Mouse (Mus musculus): Measurements from ENCODE around the gene Tmc1. TPM values are rescaled to one million over a fixed set of nuclear protein-coding genes. Genes with fewer than 3 reads are reported as not detected.

Gene Tmc1
- polyA plus RNA-seq, 1 experiment: not detected

GRCm38 (mm10) chr19:20915151-20915550 is 38.9 kb downstream of the Tmc1 start:
- H3K27me3 ChIP-seq (ENCODE audit: control insufficient read depth, insufficient read depth, insufficient read length): no peaks in the 10 kb centered on the region
- no peaks in the 10 kb centered on the region for H3K36me3 ChIP-seq (ENCODE audit: control insufficient read depth, insufficient read depth)
- TF ChIP-seq MAX (IDR thresholded peaks at IDR 0.05) (no peak), MYOD1 (IDR thresholded peaks at IDR 0.05; ENCODE audit: control insufficient read depth, insufficient read length, low read depth) (no peak), USF1 (IDR thresholded peaks at IDR 0.05; ENCODE audit: low read depth) (no peak), MYOG (IDR thresholded peaks at IDR 0.05; ENCODE audit: control insufficient read depth, extremely low read depth, insufficient read length) (no peak), CEBPB (IDR thresholded peaks at IDR 0.05; ENCODE audit: low read depth) (no peak), FOSL1 (IDR thresholded peaks at IDR 0.05; ENCODE audit: insufficient read depth, low read length, poor library complexity, severe bottlenecking) (no peak), CTCF (IDR thresholded peaks at IDR 0.05; ENCODE audit: control insufficient read depth, insufficient read depth, insufficient read length) (no peak)
- H3K79me2 ChIP-seq (ENCODE audit: control insufficient read depth, insufficient read depth): no peaks in the 10 kb centered on the region
- no peak overlapping the region for H3K4me3 ChIP-seq (ENCODE audit: insufficient read depth, poor library complexity, severe bottlenecking)
- H3ac ChIP-seq (ENCODE audit: control insufficient read depth, insufficient read length, low read depth): no peak overlapping the region
- no peaks in the 10 kb centered on the region for H3K79me3 ChIP-seq (ENCODE audit: low read depth)

GRCm38 (mm10) chr19:20910356-20910755 is 43.6 kb downstream of the Tmc1 start:
- no peak overlapping the region for H3K4me3 ChIP-seq (ENCODE audit: insufficient read depth, poor library complexity, severe bottlenecking)
- no peaks in the 10 kb centered on the region for H3K79me2 ChIP-seq (ENCODE audit: control insufficient read depth, insufficient read depth)
- H3K79me3 ChIP-seq (ENCODE audit: low read depth): no peaks in the 10 kb centered on the region
- no peak for TF ChIP-seq CTCF (IDR thresholded peaks at IDR 0.05; ENCODE audit: control insufficient read depth, insufficient read depth, insufficient read length)
- no peak for TF ChIP-seq CEBPB (IDR thresholded peaks at IDR 0.05; ENCODE audit: low read depth)
- TF ChIP-seq MYOD1 (IDR thresholded peaks at IDR 0.05; ENCODE audit: control insufficient read depth, insufficient read length, low read depth): no peak
- no peak for TF ChIP-seq MYOG (IDR thresholded peaks at IDR 0.05; ENCODE audit: control insufficient read depth, extremely low read depth, insufficient read length)
- no peak for TF ChIP-seq USF1 (IDR thresholded peaks at IDR 0.05; ENCODE audit: low read depth)
- TF ChIP-seq MAX (IDR thresholded peaks at IDR 0.05): no peak
- no peak for TF ChIP-seq FOSL1 (IDR thresholded peaks at IDR 0.05; ENCODE audit: insufficient read depth, low read length, poor library complexity, severe bottlenecking)
- H3K27me3 ChIP-seq (ENCODE audit: control insufficient read depth, insufficient read depth, insufficient read length): no peaks in the 10 kb centered on the region
- H3K36me3 ChIP-seq (ENCODE audit: control insufficient read depth, insufficient read depth): no peaks in the 10 kb centered on the region
- H3ac ChIP-seq (ENCODE audit: control insufficient read depth, insufficient read length, low read depth): no peak overlapping the region

- no peaks in the 10 kb centered on the region for H3K79me2 ChIP-seq (ENCODE audit: control insufficient read depth, insufficient read depth)
- no peaks in the 10 kb centered on the region for H3K79me3 ChIP-seq (ENCODE audit: low read depth)
- H3K4me3 ChIP-seq (ENCODE audit: insufficient read depth, poor library complexity, severe bottlenecking): no peak overlapping the region
- TF ChIP-seq CTCF (IDR thresholded peaks at IDR 0.05; ENCODE audit: control insufficient read depth, insufficient read depth, insufficient read length) (no peak), MYOD1 (IDR thresholded peaks at IDR 0.05; ENCODE audit: control insufficient read depth, insufficient read length, low read depth) (no peak), USF1 (IDR thresholded peaks at IDR 0.05; ENCODE audit: low read depth) (no peak), FOSL1 (IDR thresholded peaks at IDR 0.05; ENCODE audit: insufficient read depth, low read length, poor library complexity, severe bottlenecking) (no peak), MAX (IDR thresholded peaks at IDR 0.05) (no peak), CEBPB (IDR thresholded peaks at IDR 0.05; ENCODE audit: low read depth) (no peak), MYOG (IDR thresholded peaks at IDR 0.05; ENCODE audit: control insufficient read depth, extremely low read depth, insufficient read length) (no peak)
- no peak overlapping the region for H3ac ChIP-seq (ENCODE audit: control insufficient read depth, insufficient read length, low read depth)
- H3K36me3 ChIP-seq (ENCODE audit: control insufficient read depth, insufficient read depth): no peaks in the 10 kb centered on the region
- H3K27me3 ChIP-seq (ENCODE audit: control insufficient read depth, insufficient read depth, insufficient read length): no peaks in the 10 kb centered on the region
Observed at GRCm38 (mm10) chr19:20881205-20881604, 72.8 kb downstream of the Tmc1 start.

- Histone ChIP-seq H3K27me3 (ENCODE audit: control insufficient read depth, insufficient read depth, insufficient read length) (no peaks in the 10 kb centered on the region), H3K4me3 (ENCODE audit: insufficient read depth, poor library complexity, severe bottlenecking) (no peak overlapping the region), H3K79me3 (ENCODE audit: low read depth) (no peaks in the 10 kb centered on the region), H3K36me3 (ENCODE audit: control insufficient read depth, insufficient read depth) (no peaks in the 10 kb centered on the region), H3ac (ENCODE audit: control insufficient read depth, insufficient read length, low read depth) (no peak overlapping the region), H3K79me2 (ENCODE audit: control insufficient read depth, insufficient read depth) (no peaks in the 10 kb centered on the region)
- no peak for TF ChIP-seq CEBPB (IDR thresholded peaks at IDR 0.05; ENCODE audit: low read depth)
- no peak for TF ChIP-seq USF1 (IDR thresholded peaks at IDR 0.05; ENCODE audit: low read depth)
- no peak for TF ChIP-seq CTCF (IDR thresholded peaks at IDR 0.05; ENCODE audit: control insufficient read depth, insufficient read depth, insufficient read length)
- no peak for TF ChIP-seq MAX (IDR thresholded peaks at IDR 0.05)
- TF ChIP-seq MYOD1 (IDR thresholded peaks at IDR 0.05; ENCODE audit: control insufficient read depth, insufficient read length, low read depth): no peak
- no peak for TF ChIP-seq FOSL1 (IDR thresholded peaks at IDR 0.05; ENCODE audit: insufficient read depth, low read length, poor library complexity, severe bottlenecking)
- TF ChIP-seq MYOG (IDR thresholded peaks at IDR 0.05; ENCODE audit: control insufficient read depth, extremely low read depth, insufficient read length): no peak
Observed at GRCm38 (mm10) chr19:20875881-20876280, 78.1 kb downstream of the Tmc1 start.

GRCm38 (mm10) chr19:20861779-20862178 is 92.2 kb downstream of the Tmc1 start:
- no peak overlapping the region for H3K4me3 ChIP-seq (ENCODE audit: insufficient read depth, poor library complexity, severe bottlenecking)
- no peaks in the 10 kb centered on the region for H3K27me3 ChIP-seq (ENCODE audit: control insufficient read depth, insufficient read depth, insufficient read length)
- no peaks in the 10 kb centered on the region for H3K36me3 ChIP-seq (ENCODE audit: control insufficient read depth, insufficient read depth)
- no peak overlapping the region for H3ac ChIP-seq (ENCODE audit: control insufficient read depth, insufficient read length, low read depth)
- no peaks in the 10 kb centered on the region for H3K79me2 ChIP-seq (ENCODE audit: control insufficient read depth, insufficient read depth)
- no peaks in the 10 kb centered on the region for H3K79me3 ChIP-seq (ENCODE audit: low read depth)
- TF ChIP-seq MYOG (IDR thresholded peaks at IDR 0.05; ENCODE audit: control insufficient read depth, extremely low read depth, insufficient read length): no peak
- TF ChIP-seq MYOD1 (IDR thresholded peaks at IDR 0.05; ENCODE audit: control insufficient read depth, insufficient read length, low read depth): no peak
- no peak for TF ChIP-seq MAX (IDR thresholded peaks at IDR 0.05)
- no peak for TF ChIP-seq CTCF (IDR thresholded peaks at IDR 0.05; ENCODE audit: control insufficient read depth, insufficient read depth, insufficient read length)
- no peak for TF ChIP-seq FOSL1 (IDR thresholded peaks at IDR 0.05; ENCODE audit: insufficient read depth, low read length, poor library complexity, severe bottlenecking)
- no peak for TF ChIP-seq CEBPB (IDR thresholded peaks at IDR 0.05; ENCODE audit: low read depth)
- TF ChIP-seq USF1 (IDR thresholded peaks at IDR 0.05; ENCODE audit: low read depth): no peak

- TF ChIP-seq CEBPB (IDR thresholded peaks at IDR 0.05; ENCODE audit: low read depth): no peak
- no peak for TF ChIP-seq MAX (IDR thresholded peaks at IDR 0.05)
- TF ChIP-seq MYOD1 (IDR thresholded peaks at IDR 0.05; ENCODE audit: control insufficient read depth, insufficient read length, low read depth): no peak
- no peak for TF ChIP-seq USF1 (IDR thresholded peaks at IDR 0.05; ENCODE audit: low read depth)
- no peak for TF ChIP-seq CTCF (IDR thresholded peaks at IDR 0.05; ENCODE audit: control insufficient read depth, insufficient read depth, insufficient read length)
- TF ChIP-seq FOSL1 (IDR thresholded peaks at IDR 0.05; ENCODE audit: insufficient read depth, low read length, poor library complexity, severe bottlenecking): no peak
- TF ChIP-seq MYOG (IDR thresholded peaks at IDR 0.05; ENCODE audit: control insufficient read depth, extremely low read depth, insufficient read length): no peak
- no peaks in the 10 kb centered on the region for H3K27me3 ChIP-seq (ENCODE audit: control insufficient read depth, insufficient read depth, insufficient read length)
- H3K36me3 ChIP-seq (ENCODE audit: control insufficient read depth, insufficient read depth): no peaks in the 10 kb centered on the region
- no peak overlapping the region for H3K4me3 ChIP-seq (ENCODE audit: insufficient read depth, poor library complexity, severe bottlenecking)
- H3K79me3 ChIP-seq (ENCODE audit: low read depth): no peaks in the 10 kb centered on the region
- no peak overlapping the region for H3ac ChIP-seq (ENCODE audit: control insufficient read depth, insufficient read length, low read depth)
- no peaks in the 10 kb centered on the region for H3K79me2 ChIP-seq (ENCODE audit: control insufficient read depth, insufficient read depth)
Observed at GRCm38 (mm10) chr19:20860270-20860669, 93.7 kb downstream of the Tmc1 start.
